Mouse (Mus musculus) spleen, postnatal 0 days (tissue): ENCODE data around the gene Rab1b. TPM values are rescaled to one million over a fixed set of nuclear protein-coding genes. Genes with fewer than 3 reads are reported as not detected.

ENCODE experiments used
- polyA plus RNA-seq: library from polyadenylated mRNA; unstranded; fragments of >200 nt; fragmentation: Nextera tagmentation; extraction: Ambion mirVana; gene quantifications from 2 replicates; pipeline ENCODE4 v1.2.1, GENCODE M21; 2015

The Rab1b gene
- 88.0 and 103 TPM in 2 replicates for polyA plus RNA-seq

GRCm38 (mm10) chr19:5106731-5107191 lies at the start of gene Rab1b:
Rab1b (minus strand) TSS chr19:5107072.

GRCm38 (mm10) chr19:5118384-5118698 lies 11.5 kb upstream of the Rab1b start, which contains the start of gene Klc2:
Klc2 (minus strand) TSS chr19:5118560.

GRCm38 (mm10) chr19:5098363-5099143 lies 8.3 kb downstream of the Rab1b start, which contains the start of gene Cnih2:
Cnih2 (minus strand) TSS chr19:5098521.

GRCm38 (mm10) chr19:5087884-5088728 lies 18.8 kb downstream of the Rab1b start, which contains the start of gene Yif1a:
Yif1a (plus strand) TSS chr19:5088538.

GRCm38 (mm10) chr19:5085145-5085863 lies 21.6 kb downstream of the Rab1b start, which contains the start of gene Tmem151a:
Tmem151a (minus strand) TSS chr19:5085531.

GRCm38 (mm10) chr19:5067867-5068569 lies 38.9 kb downstream of the Rab1b start, which contains the start of gene Cd248:
Cd248 (plus strand) TSS chr19:5068078.

GRCm38 (mm10) chr19:5050047-5050905 lies 56.6 kb downstream of the Rab1b start, which contains the start of gene Rin1:
Rin1 (plus strand) TSS chr19:5050481.

Other genes starting within 250 kb of the Rab1b start
- gene Actn3, start 229.2 kb downstream of the Rab1b start, polyA plus RNA-seq = 1.1 and 1.2 TPM in 2 replicates
- 13.3 and 14.1 TPM in 2 replicates for gene Zdhhc24, start 228.4 kb downstream of the Rab1b start, polyA plus RNA-seq
- gene Bbs1, start 200.4 kb downstream of the Rab1b start, polyA plus RNA-seq = 1.1 and 1.3 TPM in 2 replicates
- gene Dpp3, start 178.8 kb downstream of the Rab1b start, polyA plus RNA-seq = 39.0 and 42.5 TPM in 2 replicates
- 0.23 and 0.37 TPM in 2 replicates for gene Peli3, start 163.9 kb downstream of the Rab1b start, polyA plus RNA-seq
- 61.8 and 64.4 TPM in 2 replicates for gene Mrpl11, start 144.9 kb downstream of the Rab1b start, polyA plus RNA-seq
- 0.04 TPM in 1 of 2 replicates, not detected in the other for gene Npas4, start 116.8 kb downstream of the Rab1b start, polyA plus RNA-seq
- gene Slc29a2, start 83.2 kb downstream of the Rab1b start, polyA plus RNA-seq = 2.0 and 2.2 TPM in 2 replicates
- gene B4gat1, start 68.2 kb downstream of the Rab1b start, polyA plus RNA-seq = 11.1 and 13.7 TPM in 2 replicates
- gene AC124502.3, start 68.2 kb downstream of the Rab1b start, polyA plus RNA-seq = 0.15 and 0.46 TPM in 2 replicates
- 39.5 and 39.6 TPM in 2 replicates for gene Brms1, start 65.7 kb downstream of the Rab1b start, polyA plus RNA-seq
- gene Rin1, start 56.6 kb downstream of the Rab1b start, polyA plus RNA-seq = 0.75 and 0.99 TPM in 2 replicates
- 11.8 and 17.6 TPM in 2 replicates for gene Cd248, start 39.0 kb downstream of the Rab1b start, polyA plus RNA-seq
- 4.4 and 4.5 TPM in 2 replicates for gene Tmem151a, start 21.5 kb downstream of the Rab1b start, polyA plus RNA-seq
- gene Yif1a, start 18.5 kb downstream of the Rab1b start, polyA plus RNA-seq = 43.9 and 51.8 TPM in 2 replicates
- 0.78 and 0.99 TPM in 2 replicates for gene Cnih2, start 8.6 kb downstream of the Rab1b start, polyA plus RNA-seq
- gene Klc2, start 11.5 kb upstream of the Rab1b start, polyA plus RNA-seq = 2.9 and 4.6 TPM in 2 replicates
- gene Pacs1, start 166.0 kb upstream of the Rab1b start, polyA plus RNA-seq = 9.6 and 10.2 TPM in 2 replicates
- gene Sf3b2, start 188.4 kb upstream of the Rab1b start, polyA plus RNA-seq = 172 and 197 TPM in 2 replicates
- gene Gal3st3, start 191.3 kb upstream of the Rab1b start, polyA plus RNA-seq = 0.10 and 0.27 TPM in 2 replicates
- not detected in 2 replicates for gene Catsper1, start 228.7 kb upstream of the Rab1b start, polyA plus RNA-seq
- 0.51 and 0.99 TPM in 2 replicates for gene Cst6, start 242.5 kb upstream of the Rab1b start, polyA plus RNA-seq